31 mouse cellular contexts compared by ENCODE assay signal in the genomic region with DNA sequence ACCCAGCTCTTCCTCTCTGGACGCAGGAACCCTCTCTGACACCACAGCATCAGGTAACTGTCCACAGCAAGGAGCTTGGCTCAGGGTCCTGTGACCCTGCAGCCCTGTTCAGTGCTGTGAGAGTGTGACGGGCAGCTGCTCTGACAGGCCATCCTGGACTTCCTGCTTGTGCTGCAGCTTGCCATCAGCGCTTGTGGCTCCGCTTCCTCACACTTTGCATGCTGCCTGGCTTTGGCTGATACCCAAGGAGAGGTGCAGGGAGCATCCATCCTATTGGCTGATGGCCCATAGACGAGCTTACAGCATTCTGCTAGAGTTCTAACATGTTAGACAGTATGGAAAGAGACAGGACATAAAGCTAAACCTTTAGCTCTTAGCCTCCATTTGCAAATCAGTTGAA.
DNase-seq lines count a peak whose midpoint lies in the region; ATAC-seq and TF ChIP-seq lines count a peak whose summit lies in the region.
"Had no signal": no experiment of that assay in that cellular context is flagged by ENCODE, and none has a peak within 500 bp of the region (broad histone marks: within the 10 kb centered on the region; RNA-seq: fewer than 3 reads in every experiment).

No protein-coding gene starts in this region.

- no peaks in the 10 kb centered on the region for H3K4me1 ChIP-seq in midbrain, postnatal 0 days (ENCODE audit: insufficient read depth, low read length)
- no peaks in the 10 kb centered on the region for H3K4me1 ChIP-seq in midbrain, embryonic 16.5 days (ENCODE audit: control insufficient read depth, insufficient read depth, low read length)
- H3K4me1 ChIP-seq: embryonic facial prominence, embryonic 12.5 days; heart, embryonic 12.5 days; hindbrain, embryonic 12.5 days; limb, embryonic 12.5 days; midbrain, embryonic 13.5 days; neural tube, embryonic 13.5 days had no signal

- H3K4me3 ChIP-seq in midbrain, postnatal 0 days (ENCODE audit: low read depth, low read length), result no peak overlapping the region
- H3K4me3 ChIP-seq in midbrain, embryonic 16.5 days (ENCODE audit: low read depth, low read length), result no peak overlapping the region
- H3K4me3 ChIP-seq: embryonic facial prominence, embryonic 12.5 days; heart, embryonic 12.5 days; hindbrain, embryonic 12.5 days; layer of hippocampus, adult 2 months; limb, embryonic 12.5 days; midbrain, embryonic 13.5 days; myocyte; neural tube, embryonic 13.5 days had no signal

- no peak for TF ChIP-seq CTCF in midbrain, postnatal 0 days (IDR thresholded peaks at IDR 0.05)

- H3K9ac ChIP-seq in midbrain, postnatal 0 days (replicated peaks; ENCODE audit: low read length, poor library complexity, severe bottlenecking), result no peak overlapping the region
- H3K9ac ChIP-seq in midbrain, embryonic 16.5 days (ENCODE audit: low read depth, low read length), result no peak overlapping the region
- H3K9ac ChIP-seq: embryonic facial prominence, embryonic 12.5 days; forebrain, postnatal 0 days; heart, embryonic 12.5 days; hindbrain, embryonic 12.5 days; limb, embryonic 12.5 days; liver, postnatal 0 days; midbrain, embryonic 13.5 days; neural tube, embryonic 13.5 days had no signal

- DNase-seq in left cerebral cortex, postnatal 4 days, result peak; percentile 53
- DNase-seq in left cerebral cortex, postnatal 36 days (ENCODE audit: low spot score in 2 of 2), result no peak
- DNase-seq in midbrain, postnatal 0 days (ENCODE audit: low spot score), result peak; percentile 43
- DNase-seq in cerebellum, adult 9-10 months, result peak; percentile 76
- no peak for DNase-seq in heart, postnatal 10 days
- DNase-seq in kidney, adult 11 months, result no peak
- no peak for DNase-seq in heart, adult 18-20 months
- DNase-seq: forebrain, postnatal 0 days; gastrocnemius, postnatal 14 days; heart, adult 11 months; heart, postnatal 14 days; kidney, adult 2 months; kidney, postnatal 10 days; liver, postnatal 0 days; retina, postnatal 1 day; right cerebral cortex, postnatal 25 days; spleen, adult 18-20 months; thymus, postnatal 14 days had no signal

- H3K27me3 ChIP-seq in midbrain, postnatal 0 days (ENCODE audit: insufficient read depth, low read length), result no peaks in the 10 kb centered on the region
- no peaks in the 10 kb centered on the region for H3K27me3 ChIP-seq in midbrain, embryonic 16.5 days (ENCODE audit: control insufficient read depth, insufficient read depth, low read depth, low read length)
- H3K27me3 ChIP-seq: embryonic facial prominence, embryonic 12.5 days; heart, embryonic 12.5 days; hindbrain, embryonic 12.5 days; limb, embryonic 12.5 days; megakaryocyte, embryonic 14.5 days; midbrain, embryonic 13.5 days; neural tube, embryonic 13.5 days; Patski had no signal

- no peaks in the 10 kb centered on the region for H3K9me3 ChIP-seq in midbrain, postnatal 0 days (ENCODE audit: low read length)
- no peaks in the 10 kb centered on the region for H3K9me3 ChIP-seq in midbrain, embryonic 16.5 days (replicated peaks; ENCODE audit: control insufficient read depth, low read length, poor library complexity, severe bottlenecking)
- H3K9me3 ChIP-seq: embryonic facial prominence, embryonic 12.5 days; heart, embryonic 12.5 days; hindbrain, embryonic 12.5 days; limb, embryonic 12.5 days; megakaryocyte, embryonic 14.5 days; midbrain, embryonic 13.5 days; neural tube, embryonic 13.5 days had no signal

- ATAC-seq in midbrain, postnatal 0 days (ENCODE audit: low FRiP score), result no peak
- no peak for ATAC-seq in midbrain, embryonic 16.5 days
- ATAC-seq: CD4-positive, CD25-positive, alpha-beta regulatory T cell, adult 4 months; forebrain, postnatal 0 days; liver, postnatal 0 days; midbrain, embryonic 13.5 days; Patski had no signal

- H3K4me2 ChIP-seq in midbrain, postnatal 0 days (ENCODE audit: low read depth, low read length, poor library complexity, severe bottlenecking), result no peak overlapping the region
- H3K4me2 ChIP-seq in midbrain, embryonic 16.5 days (ENCODE audit: low read length), result no peak overlapping the region
- H3K4me2 ChIP-seq: embryonic facial prominence, embryonic 12.5 days; heart, embryonic 12.5 days; hindbrain, embryonic 12.5 days; limb, embryonic 12.5 days; liver, embryonic 11.5 days; midbrain, embryonic 13.5 days; neural tube, embryonic 13.5 days had no signal

- H3K36me3 ChIP-seq in midbrain, postnatal 0 days (ENCODE audit: insufficient read depth, low read length), result peaks cover 95% of the 10 kb centered on the region
- H3K36me3 ChIP-seq in midbrain, embryonic 16.5 days (ENCODE audit: control insufficient read depth, insufficient read depth, low read length), result peaks cover 69% of the 10 kb centered on the region

- no peak overlapping the region for H3K27ac ChIP-seq in midbrain, postnatal 0 days (ENCODE audit: low read depth, low read length)
- no peak overlapping the region for H3K27ac ChIP-seq in midbrain, embryonic 16.5 days (ENCODE audit: low read length)
- H3K27ac ChIP-seq: embryonic facial prominence, embryonic 12.5 days; hindbrain, embryonic 12.5 days; layer of hippocampus, adult 2 months; limb, embryonic 12.5 days; midbrain, embryonic 13.5 days; neural tube, embryonic 13.5 days had no signal

- intact Hi-C loops in left cerebral cortex, postnatal 4 days (cut with DNase I), result no loop called here
- intact Hi-C loops in left cerebral cortex, postnatal 36 days (cut with DNase I), result no loop called here
- intact Hi-C loops in heart, postnatal 10 days (cut with DNase I), result no loop called here

- WGBS in midbrain, postnatal 0 days, result 91% methylated on average over 5 of the region's 5 CpGs
- 93% methylated on average over 5 of the region's 5 CpGs for WGBS in midbrain, embryonic 16.5 days

Comparison
In these comparisons a context has a peak if more than half of its experiments do, and no peak if none do; other contexts are left out.
1. DNase-seq: peak in left cerebral cortex, postnatal 4 days (single experiment), midbrain, postnatal 0 days (single experiment) and cerebellum, adult 9-10 months (single experiment); none in left cerebral cortex, postnatal 36 days (0 of 2), heart, postnatal 10 days (0 of 2), kidney, adult 11 months (single experiment) and heart, adult 18-20 months (0 of 2).